Mouse (Mus musculus): ENCODE results near the gene Erich2. TPM values are rescaled to one million over a fixed set of nuclear protein-coding genes. Genes with fewer than 3 reads are reported as not detected.
A peak's percentile ranks its signal among the peaks of the same experiment; 100 is the strongest.

Erich2 gene
- total RNA-seq, 2 experiments from 2014 or later = not detected

- ATAC-seq (replicated peaks; ENCODE audit: poor library complexity, severe bottlenecking) = peak; percentile 42; the same call in 1 of the 2 replicates
Observed at GRCm38 (mm10) chr2:70561077-70561795, 52.6 kb downstream of the Erich2 start.

GRCm38 (mm10) chr2:70562011-70562491 lies 53.4 kb downstream of the Erich2 start:
- no peak for ATAC-seq (replicated peaks; ENCODE audit: poor library complexity, severe bottlenecking)

GRCm38 (mm10) chr2:70562611-70562980 lies 54.0 kb downstream of the Erich2 start:
- no peak for ATAC-seq (replicated peaks; ENCODE audit: poor library complexity, severe bottlenecking)

GRCm38 (mm10) chr2:70562981-70563671 lies 54.5 kb downstream of the Erich2 start:
- ATAC-seq (replicated peaks; ENCODE audit: poor library complexity, severe bottlenecking) = no peak

DNA sequence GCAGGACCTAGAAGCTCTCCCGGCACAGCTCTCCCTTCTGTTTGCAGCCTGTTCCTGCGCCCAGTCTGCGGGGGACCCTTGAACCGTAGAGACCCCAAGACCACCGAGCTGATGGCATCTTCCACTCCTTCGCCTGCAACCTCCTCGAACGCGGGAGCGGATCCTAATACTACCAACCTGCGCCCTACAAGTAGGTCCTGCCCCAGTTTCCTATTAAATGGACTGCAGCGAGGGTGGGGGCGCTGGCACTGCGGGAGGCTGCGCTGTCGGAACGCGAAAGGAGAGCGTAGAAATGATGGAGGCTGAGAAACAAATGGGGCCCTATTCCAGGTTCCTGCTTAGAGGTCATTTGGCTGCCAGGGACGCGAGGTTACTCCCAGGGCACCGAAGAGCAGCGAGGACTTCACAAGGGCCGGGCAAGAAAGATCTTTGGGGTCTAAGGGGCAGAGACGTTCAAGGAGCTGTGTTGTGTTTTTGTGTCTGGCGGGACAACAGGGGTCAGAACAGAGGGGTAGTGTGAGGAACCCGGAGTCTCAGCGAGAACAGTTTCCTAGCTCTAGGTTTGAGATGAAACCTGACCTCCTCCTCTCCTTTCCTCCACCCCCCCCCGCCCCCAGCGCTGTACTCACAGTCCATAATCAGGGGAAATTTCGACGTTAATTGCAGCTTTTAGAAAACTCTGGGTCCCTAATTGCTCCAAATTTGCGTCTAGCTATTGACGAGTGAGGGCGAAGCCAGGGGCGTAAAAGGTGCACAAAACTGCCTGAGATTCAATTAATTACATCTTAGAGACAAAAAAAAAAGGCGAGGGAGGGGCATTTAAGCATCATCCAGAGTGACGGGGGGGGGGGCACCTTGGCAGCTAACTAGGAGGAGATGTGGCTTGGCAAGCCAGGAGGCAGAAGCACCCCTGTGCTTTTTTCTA lies 55.4 kb downstream of the Erich2 start:
- ATAC-seq (replicated peaks; ENCODE audit: poor library complexity, severe bottlenecking) = no peak

DNA sequence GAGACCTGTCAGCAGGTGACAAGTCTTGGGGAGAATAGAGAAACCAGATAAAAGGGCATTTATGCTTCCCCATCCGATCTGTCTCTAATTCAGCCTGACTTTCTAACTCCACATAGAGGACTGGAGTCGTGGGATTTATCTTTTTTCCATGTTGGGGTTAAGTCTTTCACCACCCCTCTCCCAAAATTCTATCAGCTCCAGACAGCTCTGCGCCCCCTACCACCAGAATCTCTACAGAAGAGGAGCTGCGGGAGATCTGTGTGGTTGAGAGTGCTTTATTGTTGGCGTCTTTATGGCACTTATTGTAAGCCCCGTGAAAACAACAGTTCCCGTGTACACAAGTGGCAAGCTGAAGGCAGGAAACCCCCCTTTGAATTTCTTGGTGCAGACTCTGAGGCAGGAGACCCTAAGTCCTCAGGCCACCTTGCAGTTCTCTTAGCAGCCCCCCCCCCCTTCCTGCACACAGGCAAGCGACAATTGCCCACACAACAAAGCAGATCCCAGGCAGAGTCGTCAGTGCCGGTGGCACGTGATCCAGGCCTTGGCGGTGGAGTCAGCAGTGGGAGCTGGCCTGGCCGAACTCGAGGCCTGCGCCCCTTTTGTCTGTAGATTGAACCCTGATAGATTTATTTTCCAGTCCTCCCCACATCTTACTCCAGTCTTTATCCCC lies 56.2 kb downstream of the Erich2 start:
- ATAC-seq (replicated peaks; ENCODE audit: poor library complexity, severe bottlenecking) = no peak

GRCm38 (mm10) chr2:70565651-70566602 lies 57.3 kb downstream of the Erich2 start:
- no peak for ATAC-seq (replicated peaks; ENCODE audit: poor library complexity, severe bottlenecking)

DNA sequence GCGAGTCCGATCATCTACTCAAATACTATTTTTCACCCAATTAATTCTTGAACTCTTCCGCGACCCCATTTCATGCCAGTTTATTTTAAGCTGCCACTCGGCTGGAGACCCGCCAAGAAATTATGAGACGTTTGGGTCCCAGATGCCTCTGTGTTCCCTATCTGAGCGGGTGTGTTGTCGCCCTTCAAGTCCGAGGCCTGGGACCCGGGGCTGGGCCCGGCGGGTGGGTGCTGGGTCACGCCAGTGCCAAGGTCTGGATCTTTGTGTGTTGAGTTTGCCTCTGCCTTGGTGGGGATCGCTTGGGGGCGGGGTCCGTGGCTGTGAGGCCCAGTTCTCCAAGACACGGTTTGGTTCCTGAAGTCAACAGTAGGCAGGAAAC lies 58.0 kb downstream of the Erich2 start:
- no peak for ATAC-seq (replicated peaks; ENCODE audit: poor library complexity, severe bottlenecking)

DNA sequence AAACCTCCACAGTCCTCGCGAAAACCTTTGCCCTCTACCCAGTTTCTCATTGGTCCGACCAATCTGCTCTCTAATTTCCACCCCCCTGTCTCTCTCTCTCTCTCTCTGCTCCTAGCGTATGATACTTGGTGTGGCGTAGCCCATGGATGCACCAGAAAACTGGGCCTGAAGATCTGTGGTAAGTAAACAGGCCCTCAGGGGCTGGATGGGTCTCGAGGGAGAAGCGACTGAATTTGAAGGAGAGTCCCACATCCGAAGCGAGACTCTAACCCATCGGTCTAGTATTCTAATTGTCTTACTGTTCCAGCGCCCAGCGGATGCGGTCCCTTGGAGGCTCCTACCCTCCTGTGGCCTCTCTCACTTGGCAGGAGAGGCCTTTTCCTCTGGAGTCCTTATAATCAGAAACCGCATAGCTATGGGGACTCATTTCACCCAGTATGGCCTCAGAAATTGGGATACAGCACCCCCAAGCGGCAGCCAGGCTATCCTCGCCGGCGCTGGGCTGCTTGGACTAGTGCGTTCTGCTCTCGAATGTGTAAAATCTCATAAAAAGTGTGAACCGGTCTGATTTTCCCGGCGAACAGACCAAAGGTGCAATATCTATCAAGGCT lies 58.6 kb downstream of the Erich2 start:
- peak; percentile 38; the same call in 1 of the 2 replicates for ATAC-seq (replicated peaks; ENCODE audit: poor library complexity, severe bottlenecking)

GRCm38 (mm10) chr2:70567682-70568077 lies 59.1 kb downstream of the Erich2 start:
- no peak for ATAC-seq (replicated peaks; ENCODE audit: poor library complexity, severe bottlenecking)

- ATAC-seq (replicated peaks; ENCODE audit: poor library complexity, severe bottlenecking) = peak; percentile 29; the same call in 1 of the 2 replicates
Observed at GRCm38 (mm10) chr2:70568198-70568941, 59.8 kb downstream of the Erich2 start.

GRCm38 (mm10) chr2:70571698-70572097 lies 63.1 kb downstream of the Erich2 start:
- ATAC-seq (replicated peaks; ENCODE audit: poor library complexity, severe bottlenecking) = no peak

GRCm38 (mm10) chr2:70572251-70572650 lies 63.6 kb downstream of the Erich2 start:
- ATAC-seq (replicated peaks; ENCODE audit: poor library complexity, severe bottlenecking) = no peak

DNA sequence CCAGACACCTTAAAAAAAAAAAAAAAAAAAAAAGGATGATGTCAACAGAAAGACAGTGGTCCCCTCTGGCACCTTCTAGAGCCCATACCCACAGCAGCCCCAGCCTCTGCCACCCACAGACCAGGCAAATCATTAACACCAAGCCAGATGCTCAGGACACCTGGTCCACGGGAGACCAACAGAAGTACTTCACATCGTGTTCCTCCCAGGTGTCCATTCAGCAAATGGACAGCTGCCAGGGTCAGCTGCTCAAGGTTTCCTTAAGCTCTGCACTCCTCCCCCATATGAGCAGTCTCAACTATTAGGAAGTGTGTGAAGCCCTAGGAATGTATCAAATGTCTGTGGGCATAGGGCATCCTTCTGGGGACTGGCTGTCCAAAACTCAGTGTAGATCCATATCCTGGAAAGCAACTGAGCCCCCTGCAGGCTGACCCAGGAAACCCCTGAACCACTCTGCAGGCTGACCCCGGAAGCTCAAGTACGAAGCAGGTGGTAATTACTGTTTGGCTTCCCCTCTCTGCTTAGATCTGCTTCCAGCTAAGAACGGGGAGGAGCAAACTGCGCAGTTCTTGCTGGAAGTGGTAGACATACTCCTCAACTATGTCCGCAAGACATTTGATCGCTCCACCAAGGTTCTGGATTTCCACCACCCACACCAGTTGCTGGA lies 65.1 kb downstream of the Erich2 start:
- ATAC-seq (replicated peaks; ENCODE audit: poor library complexity, severe bottlenecking) = no peak

DNA sequence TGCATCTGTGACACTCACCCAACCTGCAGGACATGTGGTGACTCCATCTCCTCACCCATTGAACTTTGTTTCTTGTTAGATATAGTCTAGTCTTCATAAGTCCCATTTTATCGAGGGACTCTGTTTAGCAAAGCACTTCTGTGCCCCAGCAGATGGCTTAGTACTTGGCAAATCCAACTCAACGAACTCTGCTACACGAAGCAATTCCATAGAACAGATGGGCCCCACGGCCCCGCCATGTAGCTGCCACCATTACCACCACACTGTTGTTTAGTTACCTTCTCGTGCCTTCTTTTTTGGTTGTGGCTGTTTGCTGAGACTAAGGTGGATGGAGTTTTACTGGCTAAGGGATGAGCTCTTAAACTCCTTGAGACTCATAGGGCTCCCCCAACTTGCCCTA lies 79.6 kb downstream of the Erich2 start:
- ATAC-seq (replicated peaks; ENCODE audit: poor library complexity, severe bottlenecking) = no peak

All from granulocyte monocyte progenitor cell, adult 5-6 weeks (primary cell).